ENCODE assay signal across 9 mouse cellular contexts in the genomic region with DNA sequence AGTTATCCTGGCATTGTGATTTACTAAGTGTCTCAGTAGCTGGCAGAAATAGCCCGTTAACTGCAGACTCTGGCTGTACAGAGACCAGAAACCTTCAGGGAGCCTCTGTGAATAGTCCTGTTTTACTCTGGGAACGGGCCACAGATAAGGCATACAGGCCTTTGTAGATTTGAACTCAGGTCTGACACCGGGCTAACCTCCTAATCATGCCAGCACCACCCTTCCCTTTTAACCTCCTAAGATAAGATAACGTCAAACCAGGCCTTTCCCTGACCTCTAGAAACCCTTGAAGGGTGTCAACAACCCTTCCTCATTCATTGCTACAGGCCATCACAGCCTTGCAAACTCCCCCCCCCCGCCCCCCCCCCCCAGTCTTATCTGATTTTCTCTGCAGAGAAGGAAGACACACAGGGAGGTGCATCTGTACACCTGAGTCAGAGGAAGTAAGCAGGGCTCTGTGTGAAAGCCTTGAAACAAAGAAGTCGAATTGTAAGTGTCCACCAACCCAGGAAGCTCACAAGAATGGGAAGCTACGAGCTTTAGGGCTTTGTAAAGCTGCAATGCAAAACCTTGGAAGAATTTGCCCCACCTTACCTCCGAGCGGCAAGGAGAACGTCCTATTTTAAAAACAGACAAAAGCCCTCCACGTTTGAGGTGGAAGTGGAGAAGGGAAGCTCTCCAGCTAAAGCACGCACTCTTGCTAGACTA.
DNase-seq lines count a peak whose midpoint lies in the region; ATAC-seq lines count a peak whose summit lies in the region.
"Had no signal": no experiment of that assay in that cellular context is flagged by ENCODE, and none has a peak within 500 bp of the region (broad histone marks: within the 10 kb centered on the region; RNA-seq: fewer than 3 reads in every experiment).

No protein-coding gene starts in this region.

- H3K36me3 ChIP-seq in heart, embryonic 11.5 days (ENCODE audit: control insufficient read depth, insufficient read depth, low read length), result no peaks in the 10 kb centered on the region
- no peaks in the 10 kb centered on the region for H3K36me3 ChIP-seq in hindbrain, embryonic 12.5 days
- H3K36me3 ChIP-seq: midbrain, embryonic 12.5 days had no signal

- no peaks in the 10 kb centered on the region for H3K27me3 ChIP-seq in heart, embryonic 11.5 days (ENCODE audit: control insufficient read depth, insufficient read depth, low read length)
- H3K27me3 ChIP-seq in hindbrain, embryonic 12.5 days, result no peaks in the 10 kb centered on the region
- H3K27me3 ChIP-seq: midbrain, embryonic 12.5 days had no signal

- no peaks in the 10 kb centered on the region for H3K9me3 ChIP-seq in heart, embryonic 11.5 days (replicated peaks; ENCODE audit: control insufficient read depth, low read length)
- no peaks in the 10 kb centered on the region for H3K9me3 ChIP-seq in hindbrain, embryonic 12.5 days (replicated peaks)
- H3K9me3 ChIP-seq: midbrain, embryonic 12.5 days had no signal

- no peak for ATAC-seq in heart, embryonic 11.5 days (replicated peaks; ENCODE audit: insufficient number of reproducible peaks, low FRiP score, low TSS enrichment)
- ATAC-seq in hindbrain, embryonic 12.5 days (ENCODE audit: low FRiP score), result no peak
- peak; percentile 21 for ATAC-seq in megakaryocyte progenitor cell, adult 5-6 weeks (replicated peaks; ENCODE audit: poor library complexity)

- no peak for DNase-seq in heart, postnatal 4 days
- peak; percentile 68 for DNase-seq in MEL-GATA-1-ER (ENCODE audit: extremely low read depth, low read depth)
- DNase-seq in testis, postnatal 14 days (ENCODE audit: low spot score), result no peak
- DNase-seq in layer of hippocampus, postnatal 10 days (ENCODE audit: low spot score in 2 of 2), result no peak
- DNase-seq in right cerebral cortex, postnatal 4 days, result no peak

- peak overlapping the region; percentile 31 for H3K4me2 ChIP-seq in heart, embryonic 11.5 days
- peak overlapping the region; percentile 4; the same call in 1 of the 2 replicates for H3K4me2 ChIP-seq in hindbrain, embryonic 12.5 days (replicated peaks)
- H3K4me2 ChIP-seq: midbrain, embryonic 12.5 days had no signal

- 7% methylated on average over 12 of the region's 12 CpGs for WGBS in heart, embryonic 11.5 days (ENCODE audit: insufficient replicate concordance)
- 52% methylated on average over 12 of the region's 12 CpGs for WGBS in hindbrain, embryonic 12.5 days

- H3K4me1 ChIP-seq in heart, embryonic 11.5 days (ENCODE audit: control insufficient read depth, insufficient read depth, low read length), result peaks cover 66% of the 10 kb centered on the region
- H3K4me1 ChIP-seq in hindbrain, embryonic 12.5 days, result peaks cover 11% of the 10 kb centered on the region

- no peak overlapping the region for H3K4me3 ChIP-seq in heart, embryonic 11.5 days (ENCODE audit: low read depth, low read length)
- no peak overlapping the region for H3K4me3 ChIP-seq in hindbrain, embryonic 12.5 days
- H3K4me3 ChIP-seq: midbrain, embryonic 12.5 days had no signal

- 0 out of 2 replicates have a peak overlapping the region, but pooled peaks have one; percentile 11 for H3K9ac ChIP-seq in heart, embryonic 11.5 days (ENCODE audit: low read depth, low read length)
- H3K9ac ChIP-seq in hindbrain, embryonic 12.5 days, result no peak overlapping the region
- H3K9ac ChIP-seq: midbrain, embryonic 12.5 days had no signal

- peak overlapping the region; percentile 80 for H3K27ac ChIP-seq in heart, embryonic 11.5 days (ENCODE audit: low read depth, low read length)
- no peak overlapping the region for H3K27ac ChIP-seq in hindbrain, embryonic 12.5 days
- H3K27ac ChIP-seq: midbrain, embryonic 12.5 days had no signal
